Mouse (Mus musculus): ENCODE measurements around the gene Triap1. TPM values are rescaled to one million over a fixed set of nuclear protein-coding genes. Genes with fewer than 3 reads are reported as not detected.
"Not testable (repeated sequence)": the region's sequence is repeated elsewhere in the genome, so short reads cannot be mapped to it uniquely, and the experiment has no call there.

Gene Triap1
- total RNA-seq (2021): 10 to 100 TPM; 17.5 to 18.4 TPM
- long read RNA-seq, experiment 1, transcript Triap1-201 (2 exons, 1,088 nt): major isoform, 25 of 27 reads
- long read RNA-seq, experiment 1, partial matches to known transcripts: 2 of 27 reads
- long read RNA-seq, experiment 1, other reads (novel, unspliced or antisense): 0 of 27 reads
- long read RNA-seq, experiment 2, transcript Triap1-201 (2 exons, 1,088 nt): major isoform, 20 of 23 reads
- long read RNA-seq, experiment 2, partial matches to known transcripts: 3 of 23 reads
- long read RNA-seq, experiment 2, other reads (novel, unspliced or antisense): 0 of 23 reads

GRCm38 (mm10) chr5:115340577-115341313 is at the start of gene Triap1, which contains the start of gene Gatc:
Triap1 (plus strand) TSS chr5:115341225.
Gatc (minus strand) TSS chr5:115341178.
- peak; percentile 86 for DNase-seq

- DNase-seq: no peak
Observed at GRCm38 (mm10) chr5:115294173-115294572, 46.9 kb upstream of the Triap1 start.

GRCm38 (mm10) chr5:115296347-115296746 is 44.7 kb upstream of the Triap1 start:
- no peak for DNase-seq

- peak; percentile 62 for DNase-seq
Observed at GRCm38 (mm10) chr5:115300035-115300744, 40.8 kb upstream of the Triap1 start.

GRCm38 (mm10) chr5:115300792-115301614 is 40.0 kb upstream of the Triap1 start, which contains the start of gene Dynll1:
Dynll1 (minus strand) TSS chr5:115300999.
- DNase-seq: peak; percentile 98

- DNase-seq: no peak
Observed at GRCm38 (mm10) chr5:115301615-115302014, 39.4 kb upstream of the Triap1 start.

- DNase-seq: not testable (repeated sequence)
Observed at GRCm38 (mm10) chr5:115302190-115302589, 38.8 kb upstream of the Triap1 start.

- no peak for DNase-seq
Observed at GRCm38 (mm10) chr5:115312354-115312753, 28.7 kb upstream of the Triap1 start.

- no peak for DNase-seq
Observed at GRCm38 (mm10) chr5:115312816-115313667, 28.0 kb upstream of the Triap1 start.

- no peak for DNase-seq
Observed at GRCm38 (mm10) chr5:115313668-115313943, 27.4 kb upstream of the Triap1 start.

- no peak for DNase-seq
Observed at GRCm38 (mm10) chr5:115316968-115317644, 23.9 kb upstream of the Triap1 start.

- no peak for DNase-seq
Observed at GRCm38 (mm10) chr5:115317645-115318328, 23.2 kb upstream of the Triap1 start.

- DNase-seq: peak; percentile 73
Observed at GRCm38 (mm10) chr5:115319004-115319940, 21.8 kb upstream of the Triap1 start.

- DNase-seq: no peak
Observed at GRCm38 (mm10) chr5:115326256-115326831, 14.7 kb upstream of the Triap1 start.

- DNase-seq: peak; percentile 96
Observed at GRCm38 (mm10) chr5:115326875-115327609, 14.0 kb upstream of the Triap1 start, which contains the start of gene Srsf9. Srsf9 (plus strand) TSS chr5:115327177.

GRCm38 (mm10) chr5:115327610-115328548 is 13.1 kb upstream of the Triap1 start:
- peak; percentile 27 for DNase-seq

All from gastrocnemius, postnatal 25 days (tissue).